Mouse (Mus musculus): ENCODE results near the gene Zscan5b. TPM values are rescaled to one million over a fixed set of nuclear protein-coding genes. Genes with fewer than 3 reads are reported as not detected.

Zscan5b gene
- polyA plus RNA-seq, 1 experiment from 2014 or later: not detected

DNA sequence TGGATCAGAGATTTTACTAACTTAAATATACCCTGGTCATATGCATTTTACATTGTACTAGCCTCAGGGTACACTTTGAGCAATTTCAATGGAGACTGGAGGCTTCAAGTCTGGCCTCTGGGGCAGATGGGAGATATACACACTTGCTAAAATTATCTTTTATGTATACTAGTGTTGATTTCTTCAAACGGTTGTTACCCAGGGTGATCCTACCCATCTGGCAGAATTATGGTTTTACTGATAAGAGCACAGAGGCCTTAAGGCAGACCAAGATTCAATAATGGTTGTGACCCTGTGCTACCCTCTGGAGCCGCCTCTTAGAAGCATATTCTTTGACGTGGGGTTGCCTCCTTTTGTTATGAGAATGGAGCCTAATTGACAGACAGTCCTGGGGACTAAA lies 55.8 kb downstream of the Zscan5b start:
- no peak overlapping the region for H3K4me3 ChIP-seq (replicated peaks; ENCODE audit: low read depth, low read length)
- WGBS: 36% methylated on average over 3 of the region's 3 CpGs
- no peak for ATAC-seq (replicated peaks; ENCODE audit: low FRiP score, low read depth)

DNA sequence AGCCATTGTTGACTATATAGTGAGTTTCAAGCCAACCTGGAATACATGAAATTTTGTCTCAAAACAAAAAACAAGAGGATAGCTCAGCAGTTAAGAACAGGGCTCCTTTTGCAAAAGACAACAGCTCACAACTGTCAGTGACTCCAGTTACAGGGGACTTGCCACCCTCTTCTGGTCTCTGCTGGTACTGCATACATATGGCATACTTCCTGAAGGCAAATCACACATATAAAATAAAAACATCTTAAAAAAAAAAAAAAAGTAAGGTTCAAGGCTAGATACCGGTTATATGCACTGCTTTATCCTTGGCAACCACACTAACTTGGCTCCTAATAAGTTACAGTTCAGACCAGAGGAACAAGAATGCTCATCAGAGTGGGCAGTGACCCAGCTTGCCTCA lies 60.7 kb downstream of the Zscan5b start:
- H3K4me1 ChIP-seq (replicated peaks; ENCODE audit: insufficient read depth, low read length): peaks cover 5% of the 10 kb centered on the region; the same call in 1 of the 2 replicates
- ATAC-seq (replicated peaks; ENCODE audit: low FRiP score, low read depth): no peak
- no peak overlapping the region for H3K9ac ChIP-seq (ENCODE audit: low read depth, low read length)
- H3K4me2 ChIP-seq (ENCODE audit: low read length): peak overlapping the region; percentile 73
- DNase-seq (ENCODE audit: low spot score): peak; percentile 90
- WGBS: 3% methylated on average over 1 of the region's 1 CpGs
- H3K27me3 ChIP-seq (ENCODE audit: insufficient read depth, low read length): no peaks in the 10 kb centered on the region
- H3K4me3 ChIP-seq (replicated peaks; ENCODE audit: low read depth, low read length): peak overlapping the region; percentile 55
- H3K9me3 ChIP-seq (replicated peaks; ENCODE audit: low read length): no peaks in the 10 kb centered on the region
- H3K27ac ChIP-seq: no peak overlapping the region
- peak; percentile 78 for TF ChIP-seq CTCF (IDR thresholded peaks at IDR 0.05; ENCODE audit: low read depth)
- no peaks in the 10 kb centered on the region for H3K36me3 ChIP-seq (ENCODE audit: insufficient read depth, low read length)

More for the DNA sequence above, 55.8 kb downstream of the Zscan5b start:
- DNase-seq (ENCODE audit: low spot score): no peak
- no peaks in the 10 kb centered on the region for H3K9me3 ChIP-seq (replicated peaks; ENCODE audit: low read length)
- H3K4me2 ChIP-seq (ENCODE audit: low read length): no peak overlapping the region
- no peaks in the 10 kb centered on the region for H3K4me1 ChIP-seq (replicated peaks; ENCODE audit: insufficient read depth, low read length)
- H3K27me3 ChIP-seq (ENCODE audit: insufficient read depth, low read length): no peaks in the 10 kb centered on the region
- TF ChIP-seq CTCF (IDR thresholded peaks at IDR 0.05; ENCODE audit: low read depth): no peak
- no peak overlapping the region for H3K9ac ChIP-seq (ENCODE audit: low read depth, low read length)
- no peak overlapping the region for H3K27ac ChIP-seq
- no peaks in the 10 kb centered on the region for H3K36me3 ChIP-seq (ENCODE audit: insufficient read depth, low read length)

DNA sequence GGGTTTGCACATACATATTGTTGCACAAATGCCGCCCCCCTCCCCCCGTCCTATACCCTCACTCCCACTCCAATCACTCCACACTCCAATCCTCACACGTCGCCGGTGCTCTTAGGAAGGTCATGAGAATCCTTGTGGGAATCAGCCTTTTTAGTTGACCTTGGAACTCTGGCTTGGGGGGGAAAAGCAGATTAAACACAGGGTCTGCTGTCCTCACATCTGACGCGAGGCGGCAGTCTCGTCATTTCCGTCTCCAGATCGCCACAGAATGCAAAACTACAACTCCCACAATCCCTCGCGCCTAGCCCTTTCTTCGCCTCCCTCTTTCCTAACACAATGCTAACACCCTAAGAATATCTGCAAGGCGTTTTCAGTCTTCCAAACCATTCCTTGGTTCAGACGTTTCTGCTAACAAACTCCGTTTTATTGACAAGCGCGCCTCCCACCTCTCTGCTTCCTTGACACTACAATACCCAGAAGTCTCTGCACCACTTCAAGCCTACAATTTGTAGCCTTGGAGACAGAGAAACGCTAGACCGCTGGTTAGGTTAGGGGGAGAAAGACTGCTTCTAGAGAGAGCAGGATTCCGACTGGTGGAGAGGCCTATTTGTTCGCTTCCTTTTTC lies 61.5 kb downstream of the Zscan5b start:
- Histone ChIP-seq H3K36me3 (ENCODE audit: insufficient read depth, low read length) (no peaks in the 10 kb centered on the region), H3K4me3 (replicated peaks; ENCODE audit: low read depth, low read length) (peak overlapping the region; percentile 55), H3K27me3 (ENCODE audit: insufficient read depth, low read length) (no peaks in the 10 kb centered on the region), H3K9me3 (replicated peaks; ENCODE audit: low read length) (no peaks in the 10 kb centered on the region), H3K27ac (peak overlapping the region; percentile 81), H3K4me2 (ENCODE audit: low read length) (peak overlapping the region; percentile 73), H3K4me1 (replicated peaks; ENCODE audit: insufficient read depth, low read length) (peaks cover 5% of the 10 kb centered on the region; the same call in 1 of the 2 replicates), H3K9ac (ENCODE audit: low read depth, low read length) (peak overlapping the region; percentile 61)
- under 1% methylated on average over 23 of the region's 23 CpGs for WGBS
- peak; percentile 66 for ATAC-seq (replicated peaks; ENCODE audit: low FRiP score, low read depth)
- DNase-seq (ENCODE audit: low spot score): peak; percentile 91
- TF ChIP-seq CTCF (IDR thresholded peaks at IDR 0.05; ENCODE audit: low read depth): peak; percentile 43

DNA sequence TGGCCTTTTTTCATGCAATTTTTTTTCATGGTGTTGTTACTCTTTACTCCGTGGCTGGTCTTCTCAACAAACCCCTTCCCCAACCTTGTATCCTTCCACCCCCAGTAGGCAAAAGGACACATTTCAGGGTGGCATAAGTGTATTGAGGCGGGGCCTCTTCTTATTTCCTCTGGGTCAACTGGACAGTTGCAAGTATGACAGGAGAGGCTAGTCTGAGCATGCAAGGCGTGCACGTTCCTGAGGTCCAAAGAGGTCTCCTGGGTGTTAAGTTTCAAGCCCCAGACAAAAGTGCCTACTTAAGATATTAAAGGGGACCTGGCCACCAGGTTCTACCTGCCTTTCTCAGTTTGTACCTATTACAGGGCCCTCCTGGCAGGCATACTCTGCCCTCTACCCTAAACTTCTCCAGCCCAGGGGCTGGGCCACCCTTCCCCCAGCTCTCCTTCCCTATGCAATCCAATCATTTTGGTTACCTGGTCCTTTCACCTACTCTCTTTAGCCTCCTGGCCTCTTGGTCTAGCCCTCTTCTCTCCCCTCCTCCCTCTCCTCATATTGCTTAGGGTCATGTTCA lies 62.4 kb downstream of the Zscan5b start:
- TF ChIP-seq CTCF (IDR thresholded peaks at IDR 0.05; ENCODE audit: low read depth): no peak
- Histone ChIP-seq H3K4me2 (ENCODE audit: low read length) (no peak overlapping the region), H3K4me3 (replicated peaks; ENCODE audit: low read depth, low read length) (no peak overlapping the region), H3K9ac (ENCODE audit: low read depth, low read length) (no peak overlapping the region), H3K36me3 (ENCODE audit: insufficient read depth, low read length) (no peaks in the 10 kb centered on the region), H3K9me3 (replicated peaks; ENCODE audit: low read length) (no peaks in the 10 kb centered on the region), H3K27me3 (ENCODE audit: insufficient read depth, low read length) (no peaks in the 10 kb centered on the region), H3K27ac (no peak overlapping the region), H3K4me1 (replicated peaks; ENCODE audit: insufficient read depth, low read length) (peaks cover 5% of the 10 kb centered on the region; the same call in 1 of the 2 replicates)
- DNase-seq (ENCODE audit: low spot score) (no peak), ATAC-seq (replicated peaks; ENCODE audit: low FRiP score, low read depth) (no peak)
- 86% methylated on average over 4 of the region's 4 CpGs for WGBS

DNA sequence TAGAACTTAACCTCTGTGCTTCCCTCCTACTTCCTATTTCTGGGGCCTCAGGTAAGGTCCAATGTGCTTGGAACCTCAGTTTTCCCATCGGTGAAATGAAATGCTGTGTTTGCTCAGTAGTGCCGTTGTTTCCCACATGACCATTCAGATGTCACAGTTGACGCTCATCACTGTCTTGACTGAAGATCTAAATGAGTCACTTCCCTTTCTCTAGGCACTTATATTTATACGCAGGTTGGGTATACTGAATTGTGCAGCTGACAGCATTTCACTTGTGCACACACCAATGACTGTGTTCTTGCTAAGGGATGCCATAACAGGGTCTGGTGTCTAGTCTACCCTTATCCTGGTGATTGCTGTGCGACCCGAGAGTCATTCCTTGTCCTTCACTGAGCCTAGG lies 63.3 kb downstream of the Zscan5b start:
- Histone ChIP-seq H3K27ac (no peak overlapping the region), H3K9me3 (replicated peaks; ENCODE audit: low read length) (no peaks in the 10 kb centered on the region), H3K9ac (ENCODE audit: low read depth, low read length) (no peak overlapping the region), H3K4me2 (ENCODE audit: low read length) (peak overlapping the region; percentile 72; the same call in 1 of the 2 replicates), H3K27me3 (ENCODE audit: insufficient read depth, low read length) (no peaks in the 10 kb centered on the region), H3K36me3 (ENCODE audit: insufficient read depth, low read length) (no peaks in the 10 kb centered on the region), H3K4me3 (replicated peaks; ENCODE audit: low read depth, low read length) (no peak overlapping the region), H3K4me1 (replicated peaks; ENCODE audit: insufficient read depth, low read length) (peaks cover 5% of the 10 kb centered on the region; the same call in 1 of the 2 replicates)
- ATAC-seq (replicated peaks; ENCODE audit: low FRiP score, low read depth) (no peak), DNase-seq (ENCODE audit: low spot score) (no peak)
- 83% methylated on average over 6 of the region's 6 CpGs for WGBS
- no peak for TF ChIP-seq CTCF (IDR thresholded peaks at IDR 0.05; ENCODE audit: low read depth)

DNA sequence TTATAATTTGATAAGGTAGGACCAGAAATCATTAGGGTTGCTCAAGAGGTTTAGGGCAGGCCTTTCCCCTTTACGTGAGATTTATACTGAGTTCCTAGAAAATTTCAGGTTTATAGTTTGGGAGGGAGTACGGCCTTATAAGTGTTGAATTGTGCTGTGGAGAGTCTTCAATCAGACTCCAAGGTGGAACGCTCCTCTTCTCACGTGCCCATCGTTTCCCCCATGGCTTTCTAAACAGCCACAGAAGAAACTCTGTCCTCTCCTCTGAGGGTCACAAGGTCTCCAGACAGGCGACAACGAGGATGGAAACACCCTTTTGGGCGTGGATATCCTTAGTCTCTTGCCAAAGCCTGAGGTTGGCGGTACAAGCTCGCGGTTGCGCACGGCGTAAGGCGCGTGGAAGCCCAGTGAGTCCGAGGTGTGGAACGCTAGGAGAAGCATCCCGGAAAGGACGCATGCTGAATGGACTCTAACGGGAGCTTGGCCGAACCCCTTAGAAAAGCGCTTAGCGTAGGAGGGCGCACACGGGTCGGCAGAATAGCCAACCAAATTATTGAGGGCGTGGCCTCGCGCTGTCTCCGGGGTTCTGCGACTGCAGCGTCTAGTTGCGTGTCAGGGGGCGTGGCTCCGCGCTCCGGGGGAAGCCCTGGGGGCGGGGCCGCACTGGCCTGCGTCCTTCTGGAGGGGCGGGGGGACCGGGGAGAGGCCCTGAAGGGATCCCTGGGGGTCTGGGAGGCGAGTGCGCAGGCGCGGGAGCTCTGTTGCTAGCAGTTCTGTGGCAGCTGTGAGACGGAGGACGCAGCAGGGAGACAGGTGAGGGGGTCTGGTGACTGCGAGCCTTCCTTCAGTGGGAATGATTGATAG lies 64.0 kb downstream of the Zscan5b start, which contains the start of gene Zfp667:
Gene Zfp667 (plus strand): TSS at position 738 of the 864 bp plus-strand sequence.
- Histone ChIP-seq H3K27ac (peak within 1 kb of the TSS; percentile 54), H3K4me1 (replicated peaks; ENCODE audit: insufficient read depth, low read length) (peaks cover 5% of the 10 kb centered on the region; the same call in 1 of the 2 replicates), H3K4me3 (replicated peaks; ENCODE audit: low read depth, low read length) (peak within 1 kb of the TSS; percentile 50), H3K9me3 (replicated peaks; ENCODE audit: low read length) (no peaks in the 10 kb centered on the region), H3K27me3 (ENCODE audit: insufficient read depth, low read length) (no peaks in the 10 kb centered on the region), H3K4me2 (ENCODE audit: low read length) (peak within 1 kb of the TSS; percentile 72), H3K36me3 (ENCODE audit: insufficient read depth, low read length) (no peaks in the 10 kb centered on the region), H3K9ac (ENCODE audit: low read depth, low read length) (peak within 1 kb of the TSS; percentile 53)
- 3% methylated on average over 50 of the region's 50 CpGs for WGBS
- TF ChIP-seq CTCF (IDR thresholded peaks at IDR 0.05; ENCODE audit: low read depth): no peak
- DNase-seq (ENCODE audit: low spot score): peak; percentile 98
- peak; percentile 84 for ATAC-seq (replicated peaks; ENCODE audit: low FRiP score, low read depth)

Data from kidney, postnatal 0 days (tissue).